Mouse (Mus musculus) olfactory bulb, adult 2 months (tissue): Measurements from ENCODE around the gene Baz1a. TPM values are rescaled to one million over a fixed set of nuclear protein-coding genes. Genes with fewer than 3 reads are reported as not detected.

Experiments used
- H3K27ac ChIP-seq: fragments of 200-500 bp; 2 replicates; pipeline ENCODE4 v1.5.1; 2012; ENCODE audit warnings: low read depth, low read length; ENCODE audit not compliant: insufficient read depth
- H3K4me1 ChIP-seq: fragments of 200-500 bp; 2 replicates; pipeline ENCODE4 v1.6.1; 2012; ENCODE audit warnings: low read length; ENCODE audit not compliant: control insufficient read depth, insufficient read depth
- H3K4me3 ChIP-seq: fragments of 200-500 bp; 2 replicates; pipeline ENCODE4 v1.5.1; 2012; ENCODE audit warnings: mild to moderate bottlenecking, low read depth, low read length, moderate library complexity; ENCODE audit not compliant: insufficient read depth
- CTCF ChIP-seq: fragments of 200-500 bp; IDR thresholded peaks from 2 replicates; pipeline ENCODE4 v1.5.1; 2012; ENCODE audit warnings: low read depth, mild to moderate bottlenecking, low read length, moderate library complexity; ENCODE audit not compliant: insufficient read depth
- POLR2A ChIP-seq: fragments of 200-500 bp; IDR thresholded peaks from 2 replicates; pipeline ENCODE4 v1.6.1; 2012; ENCODE audit warnings: mild to moderate bottlenecking, low read depth, low read length, moderate library complexity; ENCODE audit not compliant: insufficient read depth
- polyA plus RNA-seq: library from polyadenylated mRNA; stranded (reverse); fragments of >200 nt; gene quantifications from 2 replicates; pipeline ENCODE4 v1.2.4, GENCODE M21; 2012; ENCODE audit warnings: low replicate concordance; ENCODE audit not compliant: missing spikeins, insufficient read depth, insufficient read length

Gene Baz1a
- polyA plus RNA-seq, 1 experiment = not detected

GRCm38 (mm10) chr12:54844415-54844814 lies 169.7 kb downstream of the Baz1a start:
- Histone ChIP-seq H3K27ac (no peak overlapping the region), H3K4me1 (no peaks in the 10 kb centered on the region), H3K4me3 (no peak overlapping the region)
- TF ChIP-seq CTCF (no peak), POLR2A (no peak)

Other genes with a start within 250 kb of the Baz1a start
- gene Snx6, start 218.6 kb downstream of the Baz1a start, polyA plus RNA-seq = not detected in 2 replicates
- not detected in 2 replicates for gene Cfl2, start 151.5 kb downstream of the Baz1a start, polyA plus RNA-seq
- gene Gm20403, start 27.8 kb downstream of the Baz1a start, polyA plus RNA-seq = not detected in 2 replicates
- not detected in 2 replicates for gene 2700097O09Rik, start 65.8 kb upstream of the Baz1a start, polyA plus RNA-seq
- 183 TPM in 1 of 2 replicates, not detected in the other for gene Srp54a, start 65.9 kb upstream of the Baz1a start, polyA plus RNA-seq
- not detected in 2 replicates for gene Fam177a, start 110.1 kb upstream of the Baz1a start, polyA plus RNA-seq
- not detected in 2 replicates for gene Srp54b, start 140.8 kb upstream of the Baz1a start, polyA plus RNA-seq
- gene 1700047I17Rik2, start 185.2 kb upstream of the Baz1a start, polyA plus RNA-seq = not detected in 2 replicates
- not detected in 2 replicates for gene Srp54c, start 215.8 kb upstream of the Baz1a start, polyA plus RNA-seq